Mouse (Mus musculus): Measurements from ENCODE around the gene Efhb. TPM values are rescaled to one million over a fixed set of nuclear protein-coding genes. Genes with fewer than 3 reads are reported as not detected.

The Efhb gene
- total and polyA plus RNA-seq, 3 experiments, result 0.11 TPM; not detected in 2

GRCm38 (mm10) chr17:53387581-53388473, 75.3 kb downstream of the Efhb start:
- Histone ChIP-seq H3K27me3 (ENCODE audit: insufficient read depth, low read length) (no peaks in the 10 kb centered on the region), H3K4me3 (ENCODE audit: low read depth, low read length) (no peak overlapping the region), H3K36me3 (replicated peaks) (no peaks in the 10 kb centered on the region), H3K4me1 (ENCODE audit: insufficient read depth, low read depth, low read length) (no peaks in the 10 kb centered on the region), H3K9me3 (replicated peaks) (no peaks in the 10 kb centered on the region)
- ATAC-seq (ENCODE audit: extremely low read depth, insufficient number of reproducible peaks, low FRiP score, poor library complexity, severe bottlenecking) (peak; percentile 8; the same call in 1 of the 2 replicates), DNase-seq (ENCODE audit: low spot score) (no peak)
- TF ChIP-seq POLR2AphosphoS5 (IDR thresholded peaks at IDR 0.05; ENCODE audit: insufficient replicate concordance, low read depth, low read length) (no peak), GATA2 (IDR thresholded peaks at IDR 0.05; ENCODE audit: borderline replicate concordance, low read depth, low read length) (no peak), TAL1 (conservative IDR thresholded peaks at IDR 0.05; ENCODE audit: low read depth, low read length) (no peak), GATA1 (IDR thresholded peaks at IDR 0.05; ENCODE audit: borderline replicate concordance, low read length) (no peak), CTCF (IDR thresholded peaks at IDR 0.05; ENCODE audit: low read depth, low read length) (no peak)

GRCm38 (mm10) chr17:53386863-53387262, 76.3 kb downstream of the Efhb start:
- ATAC-seq (ENCODE audit: extremely low read depth, insufficient number of reproducible peaks, low FRiP score, poor library complexity, severe bottlenecking), result no peak
- TF ChIP-seq POLR2AphosphoS5 (IDR thresholded peaks at IDR 0.05; ENCODE audit: insufficient replicate concordance, low read depth, low read length) (no peak), GATA1 (IDR thresholded peaks at IDR 0.05; ENCODE audit: borderline replicate concordance, low read length) (no peak), TAL1 (conservative IDR thresholded peaks at IDR 0.05; ENCODE audit: low read depth, low read length) (no peak), CTCF (IDR thresholded peaks at IDR 0.05; ENCODE audit: low read depth, low read length) (no peak), GATA2 (IDR thresholded peaks at IDR 0.05; ENCODE audit: borderline replicate concordance, low read depth, low read length) (no peak)

GRCm38 (mm10) chr17:53364111-53364510, 99.0 kb downstream of the Efhb start:
- no peak for DNase-seq (ENCODE audit: low spot score)
- no peak for TF ChIP-seq POLR2AphosphoS5 (IDR thresholded peaks at IDR 0.05; ENCODE audit: insufficient replicate concordance, low read depth, low read length)
- no peak for TF ChIP-seq CTCF (IDR thresholded peaks at IDR 0.05; ENCODE audit: low read depth, low read length)
- no peak for TF ChIP-seq GATA1 (IDR thresholded peaks at IDR 0.05; ENCODE audit: borderline replicate concordance, low read length)
- TF ChIP-seq GATA2 (IDR thresholded peaks at IDR 0.05; ENCODE audit: borderline replicate concordance, low read depth, low read length), result no peak
- no peak for TF ChIP-seq TAL1 (conservative IDR thresholded peaks at IDR 0.05; ENCODE audit: low read depth, low read length)
- no peaks in the 10 kb centered on the region for H3K36me3 ChIP-seq (replicated peaks)
- no peaks in the 10 kb centered on the region for H3K4me1 ChIP-seq (ENCODE audit: insufficient read depth, low read depth, low read length)
- no peaks in the 10 kb centered on the region for H3K27me3 ChIP-seq (ENCODE audit: insufficient read depth, low read length)
- no peak overlapping the region for H3K4me3 ChIP-seq (ENCODE audit: low read depth, low read length)
- H3K9me3 ChIP-seq (replicated peaks), result peaks cover 9% of the 10 kb centered on the region
- no peak for ATAC-seq (ENCODE audit: extremely low read depth, insufficient number of reproducible peaks, low FRiP score, poor library complexity, severe bottlenecking)

More at GRCm38 (mm10) chr17:53386863-53387262, 76.3 kb downstream of the Efhb start:
- Histone ChIP-seq H3K4me3 (ENCODE audit: low read depth, low read length) (no peak overlapping the region), H3K36me3 (replicated peaks) (no peaks in the 10 kb centered on the region), H3K4me1 (ENCODE audit: insufficient read depth, low read depth, low read length) (no peaks in the 10 kb centered on the region), H3K9me3 (replicated peaks) (no peaks in the 10 kb centered on the region), H3K27me3 (ENCODE audit: insufficient read depth, low read length) (no peaks in the 10 kb centered on the region)
- DNase-seq (ENCODE audit: low spot score), result no peak

Other genes starting within 250 kb of the Efhb start
- 48.0 and 56.1 TPM in 2 replicates for gene Rab5a, start 15.9 kb upstream of the Efhb start, total RNA-seq (2014; fragmentation: Nextera tagmentation)
- 77.4 and 80.5 TPM in 2 replicates for gene Rab5a, start 15.9 kb upstream of the Efhb start, total RNA-seq (2017)
- gene Rab5a, start 15.9 kb upstream of the Efhb start, polyA plus RNA-seq (2012), result 10.6 and 12.0 TPM in 2 replicates
- not detected in 2 replicates for gene Pp2d1, start 76.1 kb upstream of the Efhb start, total RNA-seq (2014; fragmentation: Nextera tagmentation)
- 0.06 and 0.11 TPM in 2 replicates for gene Pp2d1, start 76.1 kb upstream of the Efhb start, total RNA-seq (2017)
- not detected in 2 replicates for gene Pp2d1, start 76.1 kb upstream of the Efhb start, polyA plus RNA-seq (2012)
- 27.1 and 27.7 TPM in 2 replicates for gene Kat2b, start 103.5 kb upstream of the Efhb start, total RNA-seq (2014; fragmentation: Nextera tagmentation)
- gene Kat2b, start 103.5 kb upstream of the Efhb start, total RNA-seq (2017), result 34.7 and 52.2 TPM in 2 replicates
- gene Kat2b, start 103.5 kb upstream of the Efhb start, polyA plus RNA-seq (2012), result 2.1 and 2.4 TPM in 2 replicates
- 57.4 and 69.9 TPM in 2 replicates for gene Sgo1, start 226.0 kb upstream of the Efhb start, total RNA-seq (2014; fragmentation: Nextera tagmentation)
- 38.8 and 48.7 TPM in 2 replicates for gene Sgo1, start 226.0 kb upstream of the Efhb start, total RNA-seq (2017)
- 41.3 and 52.0 TPM in 2 replicates for gene Sgo1, start 226.0 kb upstream of the Efhb start, polyA plus RNA-seq (2012)